Mouse (Mus musculus): ENCODE results near the gene Cyp2s1. TPM values are rescaled to one million over a fixed set of nuclear protein-coding genes. Genes with fewer than 3 reads are reported as not detected.

The Cyp2s1 gene
- total and polyA plus RNA-seq, 3 experiments: 5.7 to 10.1 (median 5.9) TPM

DNA sequence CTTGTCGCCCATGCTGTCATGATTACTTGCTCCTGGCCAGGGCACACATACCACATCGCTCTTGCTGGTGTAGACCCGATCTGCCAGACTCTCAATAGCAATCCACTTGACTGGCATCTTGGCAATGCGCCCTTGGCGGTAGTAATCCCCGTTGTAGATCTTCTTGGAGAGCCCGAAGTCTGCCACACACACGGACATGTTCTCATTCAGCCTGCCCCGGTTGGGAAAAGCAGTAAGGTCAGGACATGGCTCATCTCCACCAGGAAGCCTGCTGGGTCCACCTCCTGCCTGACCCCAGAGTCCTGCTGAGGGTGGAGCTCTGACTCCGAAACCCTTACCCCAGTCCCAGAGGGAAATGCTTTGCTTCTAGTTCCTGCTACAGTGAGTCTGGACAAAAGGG lies 55.4 kb downstream of the Cyp2s1 start:
- TF ChIP-seq CTCF (IDR thresholded peaks at IDR 0.05): no peak
- TF ChIP-seq EP300 (IDR thresholded peaks at IDR 0.05; ENCODE audit: insufficient read depth, low read depth, low read length): peak; percentile 59; the same call in 1 of the 2 replicates
- no peak; the same call in 1 of the 2 replicates for TF ChIP-seq POLR2A (IDR thresholded peaks at IDR 0.05; ENCODE audit: insufficient read depth, low read depth, low read length)
- Histone ChIP-seq H3K27ac (peak overlapping the region; percentile 6; the same call in 1 of the 2 replicates), H3K4me1 (ENCODE audit: control insufficient read depth, insufficient read depth, low read length) (peaks cover 14% of the 10 kb centered on the region), H3K36me3 (ENCODE audit: control insufficient read depth, insufficient read depth, low read length) (no peaks in the 10 kb centered on the region), H3K27me3 (ENCODE audit: control insufficient read depth, insufficient read depth, low read length) (no peaks in the 10 kb centered on the region), H3K79me2 (replicated peaks; ENCODE audit: control insufficient read depth, insufficient read depth, low read length) (no peaks in the 10 kb centered on the region), H3K9ac (ENCODE audit: low read depth, low read length) (peak overlapping the region; percentile 12; the same call in 1 of the 2 replicates), H3K4me3 (no peak overlapping the region)
- WGBS: 31% methylated on average over 10 of the region's 10 CpGs
- DNase-seq: peak; percentile 51 to 52
- intact Hi-C loops (cut with DNase I): no loop called here

DNA sequence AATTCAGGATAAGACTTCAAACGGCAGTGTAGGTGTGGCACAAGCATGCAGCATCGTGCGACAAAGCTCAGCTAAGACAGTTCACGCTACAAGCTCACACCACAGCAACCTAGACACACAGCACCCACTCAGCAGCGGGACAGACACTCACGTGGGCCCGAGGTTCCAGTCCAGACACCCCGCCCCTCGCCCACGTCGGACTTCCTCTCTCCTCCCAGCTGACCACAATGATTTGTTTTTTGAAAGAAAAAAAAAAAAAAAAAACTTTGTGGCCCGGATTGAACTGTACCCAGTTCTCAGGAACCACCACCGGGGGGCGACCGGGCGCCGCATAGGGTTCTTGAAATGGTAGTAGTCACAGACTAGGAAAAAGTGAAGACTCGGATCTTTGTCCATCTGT lies 60.7 kb downstream of the Cyp2s1 start:
- peak overlapping the region; percentile 71 for H3K4me3 ChIP-seq
- peaks cover 16% of the 10 kb centered on the region for H3K36me3 ChIP-seq (ENCODE audit: control insufficient read depth, insufficient read depth, low read length)
- peaks cover 5% of the 10 kb centered on the region for H3K79me2 ChIP-seq (replicated peaks; ENCODE audit: control insufficient read depth, insufficient read depth, low read length)
- peak overlapping the region; percentile 2; the same call in 1 of the 2 replicates for H3K9ac ChIP-seq (ENCODE audit: low read depth, low read length)
- intact Hi-C loops (cut with DNase I): loop anchor here (2.0 kb wide), 1 partner anchor 17 kb away; no protein-coding TSS in a partner anchor
- TF ChIP-seq CTCF (IDR thresholded peaks at IDR 0.05) (no peak; the same call in 1 of the 2 replicates), EP300 (IDR thresholded peaks at IDR 0.05; ENCODE audit: insufficient read depth, low read depth, low read length) (peak; percentile 76; the same call in 1 of the 2 replicates), POLR2A (IDR thresholded peaks at IDR 0.05; ENCODE audit: insufficient read depth, low read depth, low read length) (peak; percentile 86)
- peak overlapping the region; percentile 96 for H3K27ac ChIP-seq
- H3K27me3 ChIP-seq (ENCODE audit: control insufficient read depth, insufficient read depth, low read length): no peaks in the 10 kb centered on the region
- WGBS: under 1% methylated on average over 18 of the region's 18 CpGs
- DNase-seq: peak; percentile 91 to 92
- peaks cover 9% of the 10 kb centered on the region for H3K4me1 ChIP-seq (ENCODE audit: control insufficient read depth, insufficient read depth, low read length)

DNA sequence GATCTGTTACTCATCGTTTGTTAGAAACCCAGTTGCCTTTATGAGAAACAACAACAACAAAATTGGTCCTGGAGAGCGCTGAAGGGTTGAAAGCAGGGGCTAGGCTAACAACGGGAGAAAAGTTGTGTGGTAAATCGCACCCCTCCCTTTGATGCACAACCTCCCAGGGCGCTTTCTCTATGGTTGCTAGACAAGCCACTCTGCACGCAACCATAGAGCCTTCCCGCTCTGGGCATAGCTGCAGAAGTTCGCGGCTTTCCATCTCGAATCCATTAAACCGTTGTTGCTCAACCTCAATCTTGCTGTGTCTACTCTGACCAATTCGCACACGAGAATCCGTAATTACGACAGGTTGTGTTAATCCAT lies 61.3 kb downstream of the Cyp2s1 start:
- Histone ChIP-seq H3K27me3 (ENCODE audit: control insufficient read depth, insufficient read depth, low read length) (no peaks in the 10 kb centered on the region), H3K27ac (peak overlapping the region; percentile 96), H3K36me3 (ENCODE audit: control insufficient read depth, insufficient read depth, low read length) (peaks cover 16% of the 10 kb centered on the region), H3K9ac (ENCODE audit: low read depth, low read length) (peak overlapping the region; percentile 2; the same call in 1 of the 2 replicates), H3K79me2 (replicated peaks; ENCODE audit: control insufficient read depth, insufficient read depth, low read length) (peaks cover 5% of the 10 kb centered on the region), H3K4me3 (peak overlapping the region; percentile 71), H3K4me1 (ENCODE audit: control insufficient read depth, insufficient read depth, low read length) (peaks cover 7% of the 10 kb centered on the region)
- peak in 1 of 2 experiments; percentile 65 for DNase-seq
- no peak for TF ChIP-seq EP300 (IDR thresholded peaks at IDR 0.05; ENCODE audit: insufficient read depth, low read depth, low read length)
- TF ChIP-seq CTCF (IDR thresholded peaks at IDR 0.05): no peak
- TF ChIP-seq POLR2A (IDR thresholded peaks at IDR 0.05; ENCODE audit: insufficient read depth, low read depth, low read length): no peak
- intact Hi-C loops (cut with DNase I): loop anchor here (2.0 kb wide), 1 partner anchor 69 kb away; the partner anchor contains the start of gene Tgfb1
- WGBS: under 1% methylated on average over 15 of the region's 15 CpGs

DNA sequence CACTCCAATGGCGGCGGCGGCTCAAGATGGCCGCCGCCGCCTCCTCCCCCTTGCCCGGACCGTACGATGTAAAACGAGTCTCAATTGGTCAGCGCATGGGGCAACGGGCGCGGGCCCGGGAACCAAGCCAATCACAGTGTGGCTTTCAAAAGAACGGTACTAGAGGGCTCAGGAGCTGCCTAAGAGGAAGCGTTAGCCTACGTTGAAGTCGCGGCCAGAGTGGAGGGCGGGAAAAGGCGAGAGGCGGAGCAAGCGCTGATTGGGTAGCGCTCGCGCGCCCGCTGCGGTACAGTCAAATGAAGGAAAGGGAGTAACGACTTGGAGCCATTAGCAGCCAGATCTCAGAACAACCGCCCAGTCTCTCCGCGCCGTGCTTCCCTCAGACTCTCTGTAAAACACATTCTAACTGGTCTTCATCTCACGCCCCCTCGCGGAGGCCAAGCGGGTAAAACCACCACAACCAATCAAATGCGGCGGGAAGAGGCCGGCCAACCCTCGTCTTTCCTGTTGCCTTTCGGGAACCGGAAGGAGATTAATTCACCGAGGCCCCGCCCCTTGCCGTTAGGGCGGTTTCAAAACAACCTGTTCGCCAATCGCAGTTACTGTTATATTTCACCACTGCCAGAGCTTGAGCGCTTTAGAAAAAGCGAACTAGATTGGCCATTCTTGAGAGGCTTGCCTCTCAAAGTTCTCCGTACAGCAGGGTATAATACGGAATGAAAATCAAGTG lies 61.8 kb downstream of the Cyp2s1 start, which contains the start of gene Hnrnpul1:
Hnrnpul1 (minus strand) TSS at position 20 of the 730 bp plus-strand sequence.
- no peaks in the 10 kb centered on the region for H3K27me3 ChIP-seq (ENCODE audit: control insufficient read depth, insufficient read depth, low read length)
- peak within 1 kb of the TSS; percentile 99 for H3K9ac ChIP-seq (ENCODE audit: low read depth, low read length)
- intact Hi-C loops (cut with DNase I): loop anchor here (2.0 kb wide), 1 partner anchor 68 kb away; the partner anchor contains the start of gene Tgfb1
- WGBS: under 1% methylated on average over 55 of the region's 55 CpGs
- H3K36me3 ChIP-seq (ENCODE audit: control insufficient read depth, insufficient read depth, low read length): peaks cover 19% of the 10 kb centered on the region
- peak; percentile 65 for TF ChIP-seq POLR2A (IDR thresholded peaks at IDR 0.05; ENCODE audit: insufficient read depth, low read depth, low read length)
- peak; percentile 57 for TF ChIP-seq CTCF (IDR thresholded peaks at IDR 0.05)
- TF ChIP-seq EP300 (IDR thresholded peaks at IDR 0.05; ENCODE audit: insufficient read depth, low read depth, low read length): no peak
- peaks cover 7% of the 10 kb centered on the region for H3K4me1 ChIP-seq (ENCODE audit: control insufficient read depth, insufficient read depth, low read length)
- DNase-seq: peak; percentile 96 to 99
- H3K4me3 ChIP-seq: peak within 1 kb of the TSS; percentile 71
- H3K79me2 ChIP-seq (replicated peaks; ENCODE audit: control insufficient read depth, insufficient read depth, low read length): peaks cover 5% of the 10 kb centered on the region
- H3K27ac ChIP-seq: peak within 1 kb of the TSS; percentile 96

DNA sequence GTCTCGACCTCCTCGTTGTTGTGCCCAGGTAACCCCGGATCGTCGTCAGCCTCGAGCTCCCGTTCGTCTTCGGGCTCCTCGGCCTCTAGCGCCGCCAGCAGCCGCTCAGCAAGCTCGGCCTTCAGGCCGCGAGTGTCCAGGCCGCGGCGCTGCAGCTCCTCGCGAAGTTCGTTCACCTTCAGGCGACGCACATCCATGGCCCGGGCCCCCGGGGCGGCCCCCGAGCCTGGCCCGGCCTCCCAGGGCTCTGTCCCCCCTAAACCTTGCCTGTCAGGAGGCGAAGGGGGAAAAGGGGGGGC lies 62.3 kb downstream of the Cyp2s1 start:
- under 1% methylated on average over 30 of the region's 30 CpGs for WGBS
- peak overlapping the region; percentile 96 for H3K27ac ChIP-seq
- H3K4me3 ChIP-seq: peak overlapping the region; percentile 71
- intact Hi-C loops (cut with DNase I): loop anchor here (2.0 kb wide), 1 partner anchor 68 kb away; the partner anchor contains the start of gene Tgfb1
- peaks cover 5% of the 10 kb centered on the region for H3K79me2 ChIP-seq (replicated peaks; ENCODE audit: control insufficient read depth, insufficient read depth, low read length)
- H3K4me1 ChIP-seq (ENCODE audit: control insufficient read depth, insufficient read depth, low read length): peaks cover 7% of the 10 kb centered on the region
- H3K27me3 ChIP-seq (ENCODE audit: control insufficient read depth, insufficient read depth, low read length): no peaks in the 10 kb centered on the region
- peak overlapping the region; percentile 99 for H3K9ac ChIP-seq (ENCODE audit: low read depth, low read length)
- TF ChIP-seq POLR2A (IDR thresholded peaks at IDR 0.05; ENCODE audit: insufficient read depth, low read depth, low read length) (no peak), CTCF (IDR thresholded peaks at IDR 0.05) (peak; percentile 49)
- peaks cover 22% of the 10 kb centered on the region for H3K36me3 ChIP-seq (ENCODE audit: control insufficient read depth, insufficient read depth, low read length)
- no peak for DNase-seq

Measured in heart, adult 2 months (tissue).